Mouse (Mus musculus) adrenal gland, postnatal 4 days (tissue): ENCODE results near the gene Rpl38. TPM values are rescaled to one million over a fixed set of nuclear protein-coding genes. Genes with fewer than 3 reads are reported as not detected.

Source experiments
- DNase-seq, 2 experiments: peaks; one replicate each; pipeline ENCODE4 v3.0.0; 2021 to 2022; ENCODE audit warnings: low spot score in 2 of 2, mixed read lengths in 2 of 2
- total RNA-seq, 2 experiments: library from RNA; stranded (reverse); gene quantifications; 2 replicates each; pipeline ENCODE4 v1.2.3; 2021

The Rpl38 gene
- total RNA-seq, 2 experiments from 2014 or later = 1,445 to 1,502 TPM

DNA sequence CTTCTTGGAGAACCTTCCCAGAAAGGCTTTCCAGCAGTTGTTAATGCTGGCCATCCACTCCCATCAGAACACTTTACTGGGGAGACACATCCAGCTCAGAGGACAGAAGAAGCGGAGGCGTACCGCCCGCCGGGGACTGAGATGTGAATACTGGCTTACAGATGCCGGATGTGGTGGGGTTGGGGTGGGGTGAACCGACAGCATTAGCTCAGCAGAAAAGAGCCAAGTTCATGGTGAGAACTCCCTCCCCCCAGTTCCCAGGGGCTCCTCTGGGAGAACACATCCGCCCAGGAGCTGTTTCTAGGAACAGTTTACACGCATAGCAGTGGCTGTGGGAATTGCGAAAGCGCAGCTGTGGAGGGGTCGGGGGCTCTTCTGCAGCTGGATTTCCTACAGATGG lies 31.2 kb downstream of the Rpl38 start:
- DNase-seq = no peak

DNA sequence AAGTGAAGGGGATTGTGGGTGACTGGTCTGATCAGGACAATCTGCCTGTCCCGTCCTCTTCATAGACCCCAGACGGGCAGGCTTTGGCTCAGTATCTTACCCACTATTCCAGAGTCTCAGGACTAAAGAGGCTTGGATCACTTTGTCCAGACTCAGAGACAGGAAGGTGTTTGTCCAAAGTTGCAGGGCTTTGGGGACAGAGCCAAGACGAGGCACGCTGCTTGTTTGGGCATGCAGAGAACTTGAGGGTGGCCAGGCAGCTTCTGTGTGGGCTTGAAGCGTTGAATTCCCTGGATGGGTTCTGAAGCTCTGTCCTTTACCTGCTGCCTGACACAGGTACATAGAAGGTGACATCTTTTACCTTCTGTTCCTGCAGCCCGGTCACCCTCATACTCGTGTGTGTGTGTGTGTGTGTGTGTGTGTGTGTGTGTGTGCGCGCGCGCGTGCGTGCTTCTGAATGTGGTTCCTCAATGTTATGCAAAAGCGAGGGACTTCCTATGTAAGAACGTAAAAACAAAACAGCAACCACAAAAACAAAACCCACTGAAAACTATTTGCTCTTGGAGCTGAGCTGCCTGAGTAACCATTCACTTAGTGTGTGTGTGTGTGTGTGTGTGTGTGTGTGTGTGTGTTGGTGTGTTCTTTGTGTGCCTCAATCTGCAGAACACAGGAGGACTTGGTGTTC lies 34.1 kb downstream of the Rpl38 start:
- no peak for DNase-seq

DNA sequence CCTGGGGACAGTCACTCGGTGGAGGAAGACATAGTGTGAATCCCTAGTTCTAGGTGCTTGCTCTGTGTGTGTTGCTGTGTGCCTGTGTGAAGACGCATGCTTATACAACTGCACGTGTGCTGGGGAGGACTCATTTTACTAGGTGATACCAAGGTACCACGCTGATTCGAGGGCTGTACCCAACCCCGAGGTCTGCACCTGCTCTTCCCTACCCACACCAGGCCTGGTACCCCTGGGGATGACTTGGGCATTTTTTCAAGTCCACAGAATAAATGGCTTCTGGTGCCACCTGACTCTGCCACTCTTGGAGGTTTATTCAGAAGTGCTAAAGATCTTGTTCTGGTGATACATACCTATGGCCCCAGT lies 34.7 kb downstream of the Rpl38 start:
- DNase-seq = no peak

DNA sequence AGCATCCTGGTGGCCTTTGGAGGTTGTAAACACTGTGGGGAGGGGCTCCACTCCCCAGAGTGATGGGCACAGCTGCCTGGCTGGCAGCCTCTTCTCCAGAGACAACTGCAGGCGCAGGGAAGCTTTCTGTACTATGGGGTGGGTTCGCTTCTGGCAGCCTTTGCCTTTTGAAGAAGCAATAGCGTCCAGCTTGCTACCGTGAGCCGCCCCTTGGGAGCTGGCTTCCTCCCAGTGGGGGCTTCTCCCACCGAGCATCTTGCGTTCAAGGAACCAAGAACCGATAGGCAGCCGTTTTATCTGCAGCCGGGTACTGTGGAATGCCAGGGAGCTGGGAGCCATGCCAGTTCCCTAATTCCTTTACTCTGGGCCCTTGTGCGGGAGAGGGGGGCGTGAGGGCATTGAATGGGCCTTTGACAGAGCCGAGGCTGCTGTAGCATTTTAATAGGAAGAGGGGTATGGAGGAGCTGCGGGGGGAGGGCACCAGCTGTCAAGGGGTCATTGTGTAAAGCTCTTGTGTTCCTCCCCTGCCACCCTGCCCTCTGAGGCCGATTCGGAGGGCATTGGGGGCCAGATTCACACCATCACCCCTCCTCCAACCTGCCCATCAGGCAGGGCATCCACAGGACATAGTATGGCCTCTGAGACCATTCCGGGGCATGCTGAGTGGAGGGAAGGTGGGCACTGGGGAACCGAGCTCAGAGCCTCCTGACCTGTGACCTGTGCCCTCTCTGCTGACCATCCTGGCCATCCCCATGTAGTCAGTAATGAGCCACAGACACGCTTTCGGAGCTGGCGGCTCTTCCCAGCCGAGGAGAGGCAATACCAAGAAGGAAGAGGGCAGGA lies 36.0 kb downstream of the Rpl38 start:
- DNase-seq = no peak

DNA sequence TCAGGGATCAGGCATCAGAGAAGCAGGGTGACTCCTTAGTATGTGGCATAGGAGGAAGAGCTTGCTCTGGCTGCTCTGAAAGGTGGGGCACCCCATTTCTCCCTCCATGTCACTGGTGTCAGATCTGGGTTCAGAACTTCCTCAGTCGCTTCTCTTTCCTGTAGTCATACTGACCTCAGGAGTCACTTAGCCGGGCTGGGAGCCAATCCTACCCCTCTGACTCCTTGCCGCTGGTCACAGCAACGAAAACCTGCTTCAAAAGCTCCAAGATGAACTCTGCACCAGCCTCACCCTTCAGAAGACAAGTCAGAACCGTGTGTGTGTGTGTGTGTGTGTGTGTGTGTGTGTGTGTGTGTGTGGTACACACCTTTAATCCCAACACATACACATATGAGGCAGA lies 38.0 kb downstream of the Rpl38 start:
- no peak for DNase-seq

DNA sequence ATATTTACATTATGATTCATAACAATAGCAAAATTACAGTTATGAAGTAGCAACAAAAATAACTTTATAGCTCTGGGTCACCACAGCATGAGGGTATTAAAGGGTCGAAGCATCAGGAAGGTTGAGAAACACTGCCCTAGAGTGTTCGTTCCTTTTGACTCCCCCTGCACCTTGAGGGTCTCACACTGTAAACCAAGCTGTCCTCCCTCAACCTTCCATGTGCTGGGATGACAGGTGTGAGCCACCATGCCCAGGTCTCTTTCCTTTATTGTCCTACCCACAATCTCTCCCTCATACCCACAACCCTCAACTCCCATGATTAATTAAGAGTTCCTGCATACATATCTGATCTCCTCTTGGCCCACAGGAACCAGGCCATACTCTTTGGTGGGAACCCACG lies 43.1 kb downstream of the Rpl38 start:
- DNase-seq = no peak

DNA sequence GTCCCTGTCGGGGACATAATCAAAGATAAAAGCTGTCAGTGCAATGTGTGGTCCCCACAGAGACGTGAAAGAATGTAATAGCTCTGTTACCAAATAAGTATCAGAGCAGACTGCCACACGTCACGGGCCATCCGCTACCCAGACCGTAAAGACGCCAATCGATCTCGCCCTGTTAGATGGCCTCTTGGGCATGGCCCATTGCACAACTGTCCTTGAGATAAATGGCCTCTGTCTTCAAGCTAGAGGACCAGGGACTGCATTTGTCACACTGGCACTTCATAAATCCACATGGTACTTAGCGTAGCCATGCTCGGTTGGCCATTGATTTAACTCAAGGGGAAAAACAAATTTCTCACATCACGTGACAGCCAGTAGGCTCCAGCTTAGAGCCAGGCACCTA lies 43.5 kb downstream of the Rpl38 start:
- no peak for DNase-seq

DNA sequence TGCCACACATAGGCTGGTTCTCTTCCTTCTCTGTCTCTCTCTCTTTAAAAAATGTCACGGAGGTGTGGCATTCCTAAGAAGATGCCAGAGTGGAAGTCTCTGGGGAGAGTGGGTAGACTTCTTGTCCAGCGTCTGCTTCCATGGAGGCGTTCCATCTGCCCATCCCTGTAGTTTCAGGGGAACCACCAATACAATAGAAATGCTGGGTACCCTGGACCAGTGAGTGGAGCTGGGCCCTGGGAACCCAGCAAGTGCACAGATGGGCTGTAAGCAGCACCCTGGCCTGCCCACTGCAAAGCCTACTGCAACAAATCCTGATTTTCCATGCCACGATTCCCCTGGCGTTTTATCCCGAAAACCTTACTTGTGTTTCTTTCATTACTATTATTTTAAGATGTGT lies 46.2 kb downstream of the Rpl38 start:
- DNase-seq = no peak

DNA sequence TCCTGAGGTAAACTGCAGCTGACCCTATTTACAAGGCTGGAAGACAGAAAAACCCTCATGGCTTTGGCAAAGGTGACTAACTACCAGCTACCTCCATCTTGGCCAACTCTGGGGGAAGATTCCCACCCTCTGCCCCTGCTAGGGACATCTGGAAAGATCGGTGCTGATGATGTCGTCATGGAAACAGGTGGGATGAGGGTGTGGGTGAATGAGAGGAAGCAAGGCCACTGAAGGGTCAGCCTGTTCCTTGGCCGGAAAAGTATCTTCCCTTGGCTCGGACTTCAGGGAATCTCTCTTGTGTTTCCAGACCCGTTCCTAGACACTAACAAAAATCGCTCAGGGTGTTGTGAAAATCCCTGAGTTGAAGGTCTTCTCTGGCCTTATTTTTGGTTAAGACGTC lies 47.2 kb downstream of the Rpl38 start:
- DNase-seq = no peak

DNA sequence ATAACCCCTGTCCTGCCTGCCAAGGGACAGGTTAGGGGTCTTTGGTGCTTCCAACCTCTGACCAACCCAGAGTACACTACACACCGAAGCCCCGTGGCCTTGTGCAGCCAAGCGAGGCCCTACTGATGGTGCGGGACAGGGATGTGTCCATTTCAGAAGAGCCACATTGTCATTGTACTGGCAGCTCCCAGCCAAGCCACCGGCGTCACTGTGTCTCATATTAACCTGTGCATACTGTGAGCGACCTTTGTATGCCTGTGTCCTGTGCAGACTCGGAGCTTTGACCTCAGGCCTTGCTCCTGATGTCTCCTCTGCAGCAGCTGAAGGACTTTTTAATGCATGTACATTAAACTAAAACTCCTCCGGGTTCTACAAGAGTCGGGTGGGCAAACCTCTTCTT lies 52.2 kb downstream of the Rpl38 start:
- no peak for DNase-seq

Other genes starting within 250 kb of the Rpl38 start
- gene Ttyh2, start 6.9 kb downstream of the Rpl38 start, total RNA-seq = 100 to 1,000 TPM; 108 to 113 TPM
- 1 to 10 TPM; 1.7 to 2.0 TPM for gene Dnaic2, start 58.9 kb downstream of the Rpl38 start, total RNA-seq
- 1 to 10 TPM in 1 of 2 experiments, under 1 TPM in 1; 0.99 to 1.6 TPM for gene Kif19a, start 96.9 kb downstream of the Rpl38 start, total RNA-seq
- gene Btbd17, start 127.4 kb downstream of the Rpl38 start, total RNA-seq = under 1 TPM; 0.50 to 0.59 TPM
- gene Gpr142, start 130.4 kb downstream of the Rpl38 start, total RNA-seq = under 1 TPM in 1 of 2 experiments, not detected in 1; 0.36 TPM
- 10 to 100 TPM; 17.6 to 41.1 TPM for gene Gprc5c, start 182.6 kb downstream of the Rpl38 start, total RNA-seq
- 1 to 10 TPM; 1.9 to 3.3 TPM for gene Cd300a, start 221.5 kb downstream of the Rpl38 start, total RNA-seq